Mouse (Mus musculus): ENCODE measurements at regions not wholly inside any gene's neighbourhood (a gene's known extent, or its start where the extent isn't known, plus 50 kb on each side); places are given as distances from the start of the nearest gene placed in this dataset.
A peak's percentile ranks its signal among the peaks of the same experiment; 100 is the strongest.

DNA sequence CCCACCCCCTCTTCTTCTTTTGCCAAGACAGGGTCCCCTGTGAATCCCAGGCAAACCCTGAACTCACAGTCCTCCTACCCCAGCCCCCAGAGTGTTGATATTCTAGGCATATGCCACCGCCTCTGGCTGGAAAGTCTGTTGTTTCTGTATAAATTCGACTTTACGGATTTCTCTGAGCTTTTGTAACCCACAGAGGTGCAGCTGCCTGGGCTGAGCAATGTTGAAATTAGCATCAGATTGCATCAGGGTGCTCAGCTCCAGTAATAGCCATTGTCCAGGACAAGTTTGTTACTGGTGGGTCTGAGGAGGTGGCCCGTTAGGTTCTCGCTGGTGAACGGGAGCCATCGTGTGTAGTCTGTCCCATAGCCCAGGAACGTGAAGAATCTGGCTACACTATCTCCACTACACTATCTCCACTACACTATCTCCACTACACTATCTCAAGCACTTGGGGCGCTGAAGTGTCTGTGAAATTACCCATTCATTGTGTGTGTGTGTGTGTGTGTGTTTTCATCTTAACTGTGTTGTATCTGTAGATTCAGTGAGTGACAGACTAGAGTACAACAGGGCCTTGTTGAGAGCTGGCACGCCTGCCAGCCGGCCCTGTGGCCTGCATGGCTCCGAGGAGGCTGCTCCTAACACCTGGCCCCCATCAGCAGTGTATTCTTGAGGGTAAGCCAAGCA is 92.4 kb upstream of the Hnrnpk start:
- DNase-seq, result no peak

- no peak for DNase-seq
These were observed 91.6 kb upstream of the Hnrnpk start for GRCm38 (mm10) chr13:58494726-58495125.

DNA sequence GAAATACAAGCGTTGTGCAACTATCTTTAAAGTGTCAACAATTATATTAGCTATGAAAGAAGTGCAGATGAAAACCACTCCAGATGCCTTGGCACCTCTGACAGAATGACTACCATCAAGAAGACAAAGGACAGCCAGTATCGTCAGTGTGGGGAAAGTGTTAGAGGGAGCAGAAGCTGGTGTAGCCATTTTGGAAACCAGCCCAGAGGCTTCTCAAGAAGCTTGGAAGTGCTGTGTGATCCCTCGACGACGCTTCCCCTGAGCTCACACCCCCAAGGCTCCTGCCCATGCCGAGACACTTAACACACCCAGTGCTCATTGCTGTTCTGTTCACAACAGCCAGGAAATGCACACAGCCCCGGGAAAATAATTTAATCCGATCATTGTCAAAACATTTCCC is 87.7 kb upstream of the Hnrnpk start:
- no peak for DNase-seq

DNA sequence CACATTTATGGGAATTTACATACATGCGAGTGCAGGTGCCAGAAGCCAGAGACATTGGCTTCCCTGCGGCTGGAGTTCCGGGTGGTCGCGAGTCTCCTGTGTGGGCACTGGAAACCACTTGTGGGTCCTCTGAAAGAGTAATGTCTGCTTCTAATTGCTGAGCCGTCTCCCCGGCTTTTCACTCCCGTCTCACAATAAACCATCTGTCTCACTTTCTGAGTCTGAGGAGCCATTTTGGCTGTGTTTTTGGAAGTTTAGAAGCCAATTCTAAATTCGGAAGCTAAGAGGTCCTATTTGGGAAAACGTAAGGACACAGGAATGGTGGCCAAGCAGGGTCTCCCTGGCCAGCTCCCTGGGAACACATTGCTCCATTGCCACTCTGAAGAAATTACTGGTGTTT is 81.9 kb upstream of the Hnrnpk start:
- no peak for DNase-seq

DNA sequence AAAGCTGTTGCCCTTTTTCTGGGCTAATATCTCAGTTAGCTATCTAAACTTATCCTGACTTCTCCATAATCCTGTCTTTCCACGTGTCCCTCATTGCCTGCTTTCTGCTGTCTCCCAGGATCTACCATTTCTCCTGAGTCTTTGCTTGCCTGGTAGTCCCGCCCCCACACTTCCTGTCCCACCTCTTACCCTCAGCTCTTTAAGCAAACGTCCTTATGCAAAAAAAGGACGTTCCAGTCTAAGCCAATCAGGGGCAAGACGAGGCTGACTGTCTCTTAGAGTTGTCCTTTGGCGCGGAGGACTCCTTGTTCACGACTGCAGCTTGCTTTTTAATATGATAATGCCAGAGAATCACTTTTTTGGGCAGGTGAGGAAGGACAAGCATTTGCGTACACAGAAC is 79.6 kb upstream of the Hnrnpk start:
- no peak for DNase-seq

DNA sequence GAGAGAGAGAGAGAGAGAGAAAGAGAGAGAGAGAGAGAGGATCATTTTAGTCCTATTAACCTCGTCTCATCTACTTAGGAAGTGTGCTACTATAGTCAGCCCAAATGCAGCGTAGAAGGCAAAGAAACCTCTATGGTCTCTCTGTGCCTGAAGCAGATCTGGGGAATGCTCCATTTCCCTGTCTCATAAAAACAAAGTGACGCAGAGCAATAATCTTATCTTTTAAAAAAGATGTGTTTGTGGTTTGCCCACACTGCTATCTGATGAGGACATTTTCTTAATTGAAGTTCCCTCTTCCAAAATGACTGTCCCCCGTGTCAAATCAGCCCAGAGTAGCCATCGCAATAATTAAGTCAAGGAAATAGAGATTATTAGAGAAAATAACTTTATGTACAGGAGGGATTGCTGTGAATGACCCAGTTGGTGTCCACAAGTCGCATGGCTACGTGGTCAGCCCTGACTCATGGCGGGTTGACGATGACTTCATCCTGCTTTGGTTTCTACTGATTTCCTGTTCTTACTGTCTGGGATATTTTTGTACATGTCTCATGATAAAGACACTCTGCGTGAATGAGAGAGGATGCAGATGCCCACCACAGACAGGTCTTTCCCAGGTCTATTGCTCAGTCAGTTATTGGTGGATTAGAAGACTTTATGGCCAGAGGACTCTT is 77.9 kb upstream of the Hnrnpk start:
- DNase-seq, result no peak

- DNase-seq, result no peak
These were observed 77.3 kb upstream of the Hnrnpk start for GRCm38 (mm10) chr13:58480388-58480927.

DNA sequence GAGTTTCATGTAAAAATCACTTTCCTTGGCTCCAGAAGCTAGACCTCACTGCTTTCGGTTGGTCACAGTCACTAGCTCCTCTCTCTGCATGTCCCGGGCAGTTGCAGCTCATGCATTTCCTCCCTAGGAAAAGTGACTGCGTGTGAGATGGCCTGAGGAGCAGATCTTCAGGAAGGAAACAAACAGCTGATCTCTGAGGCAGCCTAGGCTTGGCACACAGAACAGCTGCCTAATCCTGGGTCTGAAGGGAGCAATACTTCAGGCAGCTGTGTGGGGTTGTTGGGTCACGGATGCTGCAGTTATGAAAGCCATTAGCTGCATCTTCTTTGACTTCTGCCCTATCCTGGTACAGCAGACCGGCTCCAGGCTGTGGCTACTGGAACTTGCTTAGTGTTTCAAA is 75.3 kb upstream of the Hnrnpk start:
- DNase-seq, result no peak

GRCm38 (mm10) chr13:58477253-58477652 is 74.1 kb upstream of the Hnrnpk start:
- DNase-seq, result no peak

- DNase-seq, result no peak
These were observed 73.1 kb upstream of the Hnrnpk start for GRCm38 (mm10) chr13:58476033-58476830.

DNA sequence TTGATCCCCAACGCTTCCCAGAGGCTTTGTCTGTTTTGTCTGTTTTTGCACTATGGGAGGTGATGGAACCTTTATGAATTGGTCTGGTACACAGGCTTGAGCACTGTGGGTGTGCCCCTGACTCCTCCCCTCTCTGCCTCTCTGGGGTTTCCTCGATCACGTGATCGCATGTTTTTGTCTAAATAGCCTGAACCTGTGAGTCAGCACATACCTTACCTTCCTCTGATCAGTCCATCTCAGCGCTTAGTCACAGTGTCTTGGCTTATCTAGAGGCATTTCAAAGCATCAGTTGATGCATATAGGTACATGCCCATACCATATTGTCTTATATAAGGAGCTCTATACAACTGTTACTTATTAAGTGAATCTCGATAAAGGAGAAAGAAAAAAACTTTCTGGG is 72.4 kb upstream of the Hnrnpk start:
- no peak for DNase-seq

DNA sequence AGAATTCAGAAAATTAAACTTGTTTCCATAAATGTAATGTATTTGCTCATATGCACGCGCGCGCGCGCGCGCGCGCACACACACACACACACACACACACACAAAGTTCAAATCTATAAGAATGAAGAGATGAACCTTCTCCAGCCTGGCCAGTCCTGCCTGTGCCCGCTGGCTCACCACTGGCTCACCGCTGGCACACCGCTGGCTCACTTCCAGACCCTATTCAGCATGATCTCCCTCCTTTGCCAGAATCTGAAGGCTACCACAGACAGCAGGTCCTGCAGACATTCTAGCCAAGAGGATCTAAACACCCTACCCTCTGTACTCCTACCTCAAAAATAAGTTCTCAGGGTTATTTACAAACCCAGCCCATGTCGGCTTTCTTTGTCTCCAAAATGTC is 69.3 kb upstream of the Hnrnpk start:
- no peak for DNase-seq

GRCm38 (mm10) chr13:58471704-58472103 is 68.6 kb upstream of the Hnrnpk start:
- no peak for DNase-seq

- DNase-seq, result no peak
These were observed 66.6 kb upstream of the Hnrnpk start for GRCm38 (mm10) chr13:58469731-58470130.

GRCm38 (mm10) chr13:58467097-58467642 is 64.0 kb upstream of the Hnrnpk start:
- DNase-seq, result peak; percentile 42

DNA sequence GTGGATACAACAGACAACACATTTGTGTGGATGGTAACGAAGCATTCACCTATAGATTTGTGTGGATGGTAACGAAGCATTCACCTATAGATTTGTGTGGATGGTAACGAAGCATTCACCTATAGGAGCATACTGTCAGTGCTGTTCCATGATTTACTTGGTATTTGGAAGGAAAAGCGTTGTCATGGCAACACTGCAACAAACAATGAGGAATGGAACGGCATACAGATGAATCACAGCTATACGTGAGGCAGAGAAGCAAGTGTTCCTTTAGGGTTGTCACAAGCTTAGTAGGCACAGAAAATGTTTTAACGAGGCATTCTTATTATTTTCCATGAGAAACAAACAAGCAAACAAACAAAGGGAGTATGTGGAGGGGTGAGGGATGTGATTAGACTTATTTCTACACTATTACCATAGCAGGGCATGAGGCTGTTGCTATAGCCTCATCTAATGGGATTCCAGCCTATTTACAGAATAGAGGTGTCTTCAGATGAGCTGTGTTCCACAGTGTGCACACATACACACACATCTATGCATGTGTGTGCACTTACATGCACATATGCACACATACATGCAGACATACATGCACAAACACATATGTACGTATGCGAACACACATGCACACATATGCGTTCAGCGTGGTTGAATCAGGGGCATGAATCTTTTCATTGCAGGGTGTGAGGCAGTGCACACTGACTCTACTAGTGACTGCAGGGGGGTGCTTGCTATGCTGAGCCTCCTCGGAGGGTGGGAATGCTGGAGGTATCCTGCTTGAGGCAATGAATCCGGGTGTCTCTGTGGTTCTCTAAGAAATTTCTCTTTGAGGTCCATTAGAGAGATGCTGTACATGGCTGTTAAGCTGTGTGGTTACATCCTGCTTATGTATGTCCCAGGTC is 62.3 kb upstream of the Hnrnpk start:
- no peak for DNase-seq

All from gastrocnemius, postnatal 10 days (tissue).